Comparison of ENCODE assay signal across 16 mouse cellular contexts in the genomic region with DNA sequence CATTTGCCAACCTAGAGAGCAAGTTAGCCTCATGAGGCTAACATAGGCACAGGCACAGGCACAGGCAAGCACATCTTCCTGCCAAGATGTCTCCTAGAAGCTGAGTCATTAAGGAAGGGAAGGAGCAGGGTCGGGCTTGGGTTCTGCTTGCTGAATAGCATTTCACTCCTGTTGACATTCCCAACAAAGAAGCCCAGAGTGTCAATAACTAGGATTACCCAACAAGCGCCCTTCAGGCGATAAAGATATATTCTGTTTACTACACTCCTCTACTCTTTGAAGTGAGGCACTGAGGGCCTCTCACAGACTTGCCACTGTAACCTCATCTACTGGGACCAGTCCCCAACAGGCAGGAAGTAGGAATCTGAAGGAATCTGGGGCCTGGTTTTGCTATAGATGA. TPM values are rescaled to one million over a fixed set of nuclear protein-coding genes. Genes with fewer than 3 reads are reported as not detected.
"Had no signal": no experiment of that assay in that cellular context is flagged by ENCODE, and none has a peak within 500 bp of the region (broad histone marks: within the 10 kb centered on the region; RNA-seq: fewer than 3 reads in every experiment).

No protein-coding gene starts in this region.

- H3K27me3 ChIP-seq: midbrain, embryonic 12.5 days had no signal

- H3K4me2 ChIP-seq: limb, embryonic 12.5 days; liver, embryonic 11.5 days; lung, embryonic 15.5 days; midbrain, embryonic 12.5 days had no signal

- H3K4me3 ChIP-seq: layer of hippocampus, adult 2 months; limb, embryonic 12.5 days; lung, embryonic 15.5 days; midbrain, embryonic 12.5 days had no signal

- H3K9me3 ChIP-seq: limb, embryonic 12.5 days; lung, embryonic 15.5 days; midbrain, embryonic 12.5 days had no signal

- H3K4me1 ChIP-seq: lung, embryonic 15.5 days had no signal

- H3K36me3 ChIP-seq: limb, embryonic 12.5 days; lung, embryonic 15.5 days; midbrain, embryonic 12.5 days had no signal

- H3K27ac ChIP-seq: limb, embryonic 12.5 days; lung, embryonic 15.5 days; midbrain, embryonic 12.5 days had no signal

- DNase-seq: kidney, adult 11 months; kidney, adult 9 months; kidney, postnatal 10 days; kidney, postnatal 4 days; lung, postnatal 36 days; right cerebral cortex, adult 18-20 months; right cerebral cortex, postnatal 25 days; thymus, adult 2 months; thymus, postnatal 25 days had no signal

- H3K9ac ChIP-seq: limb, embryonic 12.5 days; lung, embryonic 15.5 days; midbrain, embryonic 12.5 days had no signal

RNA-seq across cellular contexts. Expression of a gene that starts 54.2 kb away (rescaled TPM):
- polyA plus RNA-seq: limb, embryonic 12.5 days; midbrain, postnatal 0 days; stomach, embryonic 14.5 days had no signal
